Mouse (Mus musculus) fibroblast of lung, adult 2 months (primary cell): ENCODE results near the gene Fibin.

Source experiments
- DNase-seq: peaks from one replicate; pipeline ENCODE4 v3.0.0-alpha.2; 2011; ENCODE audit warnings: low read depth

Gene Fibin

DNA sequence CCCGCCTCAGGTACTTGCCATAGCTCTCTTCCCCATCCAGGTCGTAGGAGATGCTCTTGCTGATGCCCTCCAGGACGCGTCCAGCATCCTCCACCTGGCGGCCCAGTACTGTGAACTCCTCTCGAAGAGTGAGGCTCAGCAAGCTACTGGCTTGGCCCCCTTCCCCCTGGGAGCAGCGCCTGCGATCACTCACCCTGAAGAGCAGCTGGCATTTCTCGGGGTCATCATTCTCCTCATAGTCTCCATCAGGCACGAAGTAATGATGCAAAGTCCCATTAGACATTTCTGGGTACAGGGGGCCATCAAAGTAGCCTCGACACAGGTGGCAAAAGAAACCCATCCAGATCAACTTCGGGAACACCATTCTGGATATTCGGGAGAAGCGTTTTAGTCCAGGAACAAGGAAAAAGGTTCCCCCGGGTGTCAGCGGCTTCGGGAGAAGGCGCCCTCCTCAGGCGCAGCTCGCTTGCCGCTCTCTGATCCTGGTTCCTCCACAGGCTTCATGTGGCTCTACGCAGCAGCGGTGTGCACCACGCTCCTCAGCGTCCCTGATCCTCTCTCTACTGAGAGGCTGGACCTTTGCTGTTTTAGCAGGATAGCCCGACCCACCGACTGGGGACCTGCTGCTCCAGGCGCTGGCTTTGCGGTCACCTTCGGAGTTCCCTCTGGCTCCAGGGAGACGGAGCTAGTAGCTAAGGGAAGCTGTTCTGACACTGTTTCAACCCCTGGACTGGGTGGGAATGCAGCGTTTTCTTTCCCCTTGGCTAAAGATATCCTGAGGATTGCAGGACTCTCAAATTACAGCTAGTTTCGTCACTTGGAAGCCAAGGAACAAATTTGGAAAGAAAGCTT, at the start of gene Fibin:
Gene Fibin, minus strand, starts transcription at position 752 of the 852 bp plus-strand sequence.
- DNase-seq, result peak; percentile 65

DNA sequence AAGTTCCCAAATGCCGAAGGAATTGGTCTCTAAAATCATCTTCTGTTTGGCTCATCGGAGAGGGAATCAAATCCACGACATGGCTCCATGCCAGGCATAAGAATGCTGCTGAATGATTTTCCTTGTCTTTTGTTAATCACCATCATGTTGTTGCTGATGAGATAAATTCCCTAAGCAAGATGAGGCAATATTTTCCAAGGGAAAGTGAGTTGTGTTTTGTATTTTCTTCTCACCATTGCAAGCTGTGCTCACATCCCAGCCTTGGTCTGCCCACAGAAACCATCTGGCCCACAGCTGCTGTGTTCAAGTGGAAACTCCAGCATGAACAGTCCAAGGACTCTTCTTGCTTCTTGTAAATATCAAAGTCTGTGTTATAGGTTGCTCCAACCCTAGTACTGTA, 48.4 kb upstream of the Fibin start:
- DNase-seq, result peak; percentile 26

DNA sequence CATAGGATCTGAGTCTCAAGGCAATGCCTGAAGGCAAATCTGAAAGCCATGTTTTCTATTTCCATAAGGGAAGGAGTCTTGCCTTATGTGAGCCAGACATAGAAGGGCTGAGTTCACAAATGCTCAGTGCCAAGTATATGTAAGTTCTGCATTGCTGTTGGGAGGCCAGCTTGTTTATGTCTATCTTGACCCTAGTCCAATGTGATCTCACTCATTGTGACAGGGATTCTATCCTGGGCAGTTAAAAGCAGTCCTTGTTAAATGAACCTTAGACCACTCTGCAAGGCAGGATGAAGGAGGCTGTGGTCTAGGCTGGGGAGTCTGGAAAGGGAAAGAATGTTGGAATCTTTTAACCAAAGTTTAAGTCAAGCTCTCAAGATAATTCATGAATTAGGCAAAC, 45.8 kb upstream of the Fibin start:
- no peak for DNase-seq

DNA sequence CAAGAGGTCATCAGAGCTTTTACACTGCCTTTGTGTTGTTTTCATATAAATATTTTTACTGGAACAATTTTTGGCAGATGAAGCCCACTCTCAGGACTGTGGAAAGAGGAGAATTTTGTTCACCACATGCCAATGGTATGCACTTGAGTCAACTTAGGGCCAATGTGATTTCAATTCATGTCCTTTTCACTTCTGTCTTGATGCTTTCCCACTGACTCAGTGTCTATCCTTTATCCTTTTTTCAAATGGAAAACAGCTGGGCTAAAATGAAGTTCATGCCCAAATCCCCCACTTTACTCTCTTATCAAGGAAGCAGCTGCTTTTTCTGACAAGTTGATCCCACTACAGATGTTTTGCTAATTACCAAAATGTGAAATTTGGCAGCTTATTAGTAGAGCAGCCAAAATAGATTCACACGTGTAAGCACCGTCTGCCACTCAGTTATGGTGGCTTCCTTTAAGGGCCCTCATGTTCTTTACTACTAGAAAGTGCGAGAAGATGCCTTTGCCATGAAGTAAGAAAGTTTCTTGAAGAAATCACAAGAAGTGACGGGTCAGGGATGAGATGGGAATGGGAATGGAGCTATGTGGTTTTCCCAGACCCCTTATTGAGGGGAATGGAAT, 29.8 kb upstream of the Fibin start:
- peak; percentile 82 for DNase-seq

DNA sequence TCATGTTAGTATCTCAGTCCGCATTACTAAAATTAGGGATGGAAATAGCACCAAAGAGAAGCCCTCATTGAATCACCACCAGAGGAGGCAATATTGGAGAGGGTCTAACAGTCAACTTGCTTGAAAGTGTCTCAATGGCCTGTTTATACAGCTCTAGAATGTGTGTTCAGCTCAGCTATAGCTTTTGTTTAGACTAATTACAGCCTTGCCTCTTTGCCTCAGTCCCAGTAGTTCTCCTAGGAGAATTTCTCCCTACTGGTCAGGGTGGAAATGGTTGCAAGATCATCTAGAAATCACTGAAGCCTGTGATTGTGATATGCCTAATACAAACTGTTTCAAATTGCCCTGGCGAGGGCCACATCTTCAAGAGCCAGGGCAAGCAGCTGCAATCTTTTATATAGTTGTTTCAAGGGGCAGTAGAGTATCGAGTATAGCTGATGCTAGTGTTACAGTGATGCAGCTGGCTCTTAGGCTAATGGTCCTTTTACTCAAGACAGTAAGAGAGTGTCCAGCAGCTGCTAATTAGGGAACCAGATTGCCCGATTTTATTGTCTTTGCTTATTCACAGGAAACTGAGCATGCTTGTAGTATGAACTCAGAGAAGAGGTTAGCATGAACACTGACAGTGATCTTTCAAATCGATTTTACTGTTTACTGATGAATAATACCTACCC, 27.9 kb upstream of the Fibin start:
- DNase-seq, result no peak

DNA sequence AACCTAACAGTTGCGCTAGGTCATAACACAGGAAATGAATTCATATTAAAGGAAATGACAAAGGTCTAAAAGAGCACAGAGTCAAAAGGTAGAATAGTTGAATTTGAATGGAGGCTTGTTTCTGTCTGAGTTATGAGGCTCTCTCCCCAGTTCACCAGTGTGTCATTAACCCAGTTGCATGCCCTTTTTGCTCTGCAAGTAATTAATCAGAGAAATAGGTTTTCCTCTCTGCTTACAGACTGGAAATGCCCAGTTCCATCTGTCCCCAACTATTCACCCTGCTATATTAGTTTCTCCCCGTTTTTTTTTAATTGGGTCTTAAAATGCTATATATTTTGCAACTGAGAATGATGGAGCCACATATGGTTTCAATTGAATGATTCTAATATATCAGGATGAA, 16.8 kb upstream of the Fibin start:
- DNase-seq, result no peak

DNA sequence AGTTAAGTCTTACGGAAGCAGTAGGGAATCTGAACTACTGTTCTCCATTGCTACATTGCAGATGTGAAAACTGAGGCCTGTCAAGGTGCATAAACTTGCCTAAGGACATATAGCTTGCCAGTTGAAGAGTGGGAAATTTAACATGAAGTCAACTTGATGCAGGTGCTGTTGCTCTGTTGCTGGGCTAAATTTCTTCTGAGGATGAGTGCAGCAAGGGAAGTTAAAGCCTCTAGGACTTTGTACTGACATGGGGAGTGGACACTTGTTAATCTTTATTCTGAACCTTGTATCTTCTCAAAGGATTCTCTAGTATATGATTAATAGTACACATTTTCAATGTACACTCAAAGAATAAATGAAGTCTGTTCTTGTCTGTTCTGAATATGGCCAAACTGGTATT, 13.7 kb upstream of the Fibin start:
- DNase-seq, result no peak

DNA sequence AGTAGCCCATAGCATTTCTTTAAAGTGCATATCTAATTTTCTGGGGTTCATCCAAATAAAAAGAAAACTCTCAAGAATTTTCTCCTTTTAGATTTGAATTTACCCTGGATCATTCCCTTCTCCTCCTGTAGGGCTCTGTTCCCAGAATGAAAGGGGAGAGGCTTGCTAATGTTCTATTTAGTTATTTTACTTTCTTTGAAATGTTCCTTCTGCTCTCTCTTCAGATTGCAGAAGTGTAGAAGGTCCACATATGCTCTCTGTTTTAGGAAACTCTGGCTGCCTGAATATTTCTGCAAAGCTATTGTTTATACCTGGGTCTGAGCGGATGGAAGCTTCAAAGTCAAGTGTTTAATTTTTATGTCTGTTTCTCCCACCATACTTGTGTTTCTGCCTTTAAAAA, 12.5 kb upstream of the Fibin start:
- no peak for DNase-seq

DNA sequence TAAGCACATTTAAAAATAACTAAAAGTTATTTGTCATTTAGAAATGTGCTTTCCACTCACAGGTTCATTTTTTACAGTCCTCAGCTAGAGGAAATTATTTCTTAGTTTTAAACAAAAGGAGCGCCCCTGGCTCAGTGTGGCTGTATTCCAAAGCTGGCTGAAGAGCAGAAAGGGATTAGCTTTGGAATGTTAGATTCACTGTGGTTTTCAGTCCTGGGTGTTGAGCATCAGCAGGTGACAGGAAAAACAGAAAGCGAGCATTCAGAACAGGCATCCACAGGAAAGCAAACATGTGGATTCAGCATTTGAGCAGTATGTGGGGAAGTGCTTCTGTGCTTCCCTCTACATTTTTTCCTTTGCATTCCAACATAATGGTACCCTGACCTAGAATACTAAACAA, 10.2 kb upstream of the Fibin start:
- no peak for DNase-seq

DNA sequence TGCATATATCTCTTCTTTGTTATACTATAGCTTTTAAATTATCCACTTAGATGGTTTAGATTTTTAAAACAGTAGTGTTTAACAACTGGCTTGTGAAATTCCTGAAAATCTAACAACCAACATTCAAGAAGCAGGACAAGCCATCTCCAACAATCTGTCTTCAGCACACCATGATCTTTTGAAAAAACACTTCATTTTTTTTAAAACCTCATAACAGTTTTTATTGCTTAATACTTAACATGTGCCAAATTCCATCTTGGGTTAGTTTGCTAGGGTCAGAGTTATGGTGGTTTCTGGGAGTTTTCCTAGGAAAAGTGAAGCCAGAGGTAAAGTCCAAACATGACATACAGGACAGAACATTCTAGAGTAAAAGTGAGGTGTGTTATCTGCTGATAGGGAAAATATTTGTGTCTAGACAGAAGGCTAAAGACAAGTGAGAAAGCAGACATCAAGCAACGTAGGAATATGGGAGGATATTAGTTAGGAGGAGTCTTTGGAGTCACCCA, 4.5 kb upstream of the Fibin start:
- DNase-seq, result peak; percentile 37

DNA sequence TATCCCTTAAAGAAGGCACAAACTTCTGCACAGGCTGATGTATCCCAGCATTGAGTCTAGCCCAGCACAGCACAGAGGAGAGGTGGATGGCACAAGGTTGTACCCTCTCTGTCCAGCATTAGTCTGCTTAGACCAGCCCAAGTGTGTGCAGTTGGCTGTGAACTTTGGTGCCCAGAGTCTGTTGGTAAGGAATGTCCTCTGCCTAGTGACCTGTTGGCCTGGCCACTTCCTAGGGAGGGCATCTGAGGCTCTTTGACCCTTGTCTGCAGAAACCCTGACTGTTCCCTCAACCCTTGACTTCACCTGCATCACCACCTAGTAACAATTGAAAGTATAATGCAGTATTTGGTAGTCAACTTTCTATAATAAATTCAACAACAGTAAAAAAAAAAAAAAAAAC, 2.4 kb upstream of the Fibin start:
- DNase-seq, result no peak

DNA sequence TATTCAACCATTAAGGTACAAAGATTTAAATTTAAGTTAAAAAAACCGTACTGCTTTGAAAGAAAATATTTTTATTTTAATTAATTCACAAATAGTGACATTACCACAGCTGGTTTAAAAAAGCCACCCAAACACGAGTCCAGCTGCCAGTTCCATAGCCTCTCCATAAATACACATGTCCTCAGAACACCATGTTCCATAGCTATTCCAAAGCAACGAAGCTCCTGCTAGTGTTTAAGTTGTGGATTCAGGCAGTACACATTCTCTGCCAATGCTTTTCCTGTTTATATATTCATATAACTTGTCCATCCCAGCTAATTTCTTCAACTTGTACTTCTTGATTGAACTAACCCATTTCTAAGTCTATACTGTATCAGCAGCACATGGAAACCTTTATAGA, 872 bp upstream of the Fibin start:
- no peak for DNase-seq

DNA sequence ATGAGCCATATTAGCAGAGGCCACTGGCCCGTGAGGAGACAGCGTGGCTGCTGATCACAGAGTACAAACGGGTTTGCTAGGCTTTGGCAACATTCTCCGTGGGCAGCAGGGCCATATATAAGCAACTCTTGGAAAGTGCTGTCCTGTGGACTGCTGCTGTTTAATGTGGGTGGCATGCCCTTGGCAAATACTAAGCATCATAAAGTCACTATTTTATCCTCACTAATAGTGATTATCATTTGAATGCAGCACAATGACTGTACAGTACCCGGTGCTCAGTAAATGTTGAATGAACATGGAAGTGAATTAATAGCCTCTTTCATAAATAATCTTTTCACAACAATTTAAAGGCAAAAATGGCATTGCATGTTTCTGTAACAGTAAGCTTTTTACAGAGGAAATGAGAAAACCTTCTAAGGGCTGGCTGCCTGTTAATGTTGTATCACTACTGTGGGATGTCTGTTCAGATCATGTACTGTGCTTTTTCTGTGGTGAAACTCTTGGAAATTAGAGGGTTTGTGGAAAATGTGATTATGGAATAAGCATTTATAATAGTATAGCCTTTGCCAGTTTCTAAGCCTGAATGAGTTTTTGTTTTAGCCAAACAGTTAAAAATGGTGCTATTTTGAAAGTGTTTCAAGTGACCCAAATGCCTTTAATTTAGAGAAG, 9.5 kb downstream of the Fibin start:
- DNase-seq, result no peak

DNA sequence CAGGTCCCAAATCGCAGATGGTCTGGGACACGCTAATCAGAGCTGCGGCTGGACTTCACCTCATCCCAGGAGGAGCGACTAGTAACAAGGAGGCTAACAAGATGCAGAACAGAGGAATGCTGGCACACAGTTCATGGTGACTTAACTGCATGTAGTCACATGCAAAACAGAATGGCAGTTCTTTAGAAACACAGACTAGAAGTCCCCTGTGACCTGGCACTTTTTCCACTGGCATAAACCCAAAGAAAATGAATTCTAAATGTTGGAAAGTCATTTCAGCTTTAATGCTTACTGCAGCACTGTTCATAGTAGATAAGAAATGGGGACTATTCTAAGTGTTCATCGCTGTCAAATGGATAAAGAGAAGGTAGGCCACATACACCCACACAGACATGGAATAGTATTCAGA, 11.1 kb downstream of the Fibin start:
- no peak for DNase-seq

DNA sequence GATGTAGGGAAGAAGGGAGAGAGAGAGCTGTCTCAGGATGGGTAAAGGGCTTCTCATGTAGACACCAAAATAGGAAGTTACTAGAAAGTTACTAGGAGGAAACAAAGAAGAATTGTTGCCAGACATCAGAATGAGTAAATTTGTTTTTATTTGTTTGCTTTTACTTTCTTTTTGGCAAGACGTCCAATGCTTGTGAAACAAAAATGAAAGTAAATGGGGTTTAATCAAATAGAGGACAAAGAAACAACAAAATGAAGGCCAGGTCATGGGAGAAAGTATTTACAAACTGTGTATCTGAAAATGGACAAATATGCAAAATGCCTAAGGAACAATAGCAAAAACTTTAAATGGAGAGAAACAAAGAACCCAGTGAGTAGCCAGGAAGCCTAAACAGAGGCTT, 11.6 kb downstream of the Fibin start:
- no peak for DNase-seq

DNA sequence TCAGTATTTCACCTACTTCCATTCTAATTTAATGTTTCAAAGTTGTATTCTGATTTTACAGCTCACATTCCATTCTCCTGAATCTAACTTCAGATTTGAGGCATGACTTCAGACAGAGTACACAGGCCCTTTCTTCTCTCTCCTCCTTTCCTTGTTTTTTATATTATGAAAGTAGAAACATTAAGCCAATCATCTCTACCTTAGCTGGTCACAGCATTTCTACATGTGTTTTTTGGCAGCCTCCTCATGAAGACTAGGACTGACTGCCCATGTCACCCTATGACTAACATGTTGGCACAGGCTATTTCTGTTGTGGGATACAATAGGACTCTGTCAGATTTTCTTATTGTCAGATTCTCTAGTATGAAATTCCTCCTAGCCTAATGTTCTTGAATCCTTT, 34.0 kb downstream of the Fibin start:
- DNase-seq, result no peak

DNA sequence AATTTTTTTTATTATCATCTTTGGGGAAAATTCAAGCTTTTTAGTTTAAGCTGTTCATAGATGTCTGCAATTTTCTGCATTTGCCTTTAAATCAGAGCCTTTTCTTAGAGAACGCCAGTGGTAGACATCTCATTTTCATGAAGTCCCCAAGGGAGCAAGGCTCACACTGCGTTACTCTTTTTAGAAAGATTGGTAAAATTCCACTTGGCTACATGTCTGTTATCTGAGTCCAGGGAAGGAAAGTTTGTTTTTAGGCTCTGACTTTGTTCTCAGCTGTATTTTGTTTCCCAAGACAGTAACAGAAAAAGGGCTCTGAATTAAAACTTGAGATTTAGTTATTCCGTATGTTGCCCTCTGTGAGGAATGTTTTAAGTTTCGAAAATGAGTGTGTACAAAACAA, 43.0 kb downstream of the Fibin start:
- DNase-seq, result no peak

DNA sequence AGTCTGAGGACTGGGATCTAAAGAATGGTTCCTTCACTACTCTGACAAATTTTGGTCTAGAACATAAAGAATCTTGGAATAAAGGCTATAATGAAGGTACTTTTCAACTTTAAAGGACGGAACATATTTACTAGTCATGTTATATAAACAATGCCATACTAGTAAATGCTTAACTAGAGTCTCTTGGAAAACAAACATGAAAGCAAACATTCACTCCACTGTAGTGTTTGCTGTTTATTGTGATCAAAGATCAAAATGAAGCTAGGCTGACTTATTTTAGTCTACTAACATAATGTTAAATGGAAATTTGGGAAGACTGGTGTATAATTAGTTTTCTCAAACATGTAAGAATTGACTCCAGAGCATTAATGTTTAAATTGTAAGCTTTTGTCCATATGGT, 43.7 kb downstream of the Fibin start:
- DNase-seq, result no peak

DNA sequence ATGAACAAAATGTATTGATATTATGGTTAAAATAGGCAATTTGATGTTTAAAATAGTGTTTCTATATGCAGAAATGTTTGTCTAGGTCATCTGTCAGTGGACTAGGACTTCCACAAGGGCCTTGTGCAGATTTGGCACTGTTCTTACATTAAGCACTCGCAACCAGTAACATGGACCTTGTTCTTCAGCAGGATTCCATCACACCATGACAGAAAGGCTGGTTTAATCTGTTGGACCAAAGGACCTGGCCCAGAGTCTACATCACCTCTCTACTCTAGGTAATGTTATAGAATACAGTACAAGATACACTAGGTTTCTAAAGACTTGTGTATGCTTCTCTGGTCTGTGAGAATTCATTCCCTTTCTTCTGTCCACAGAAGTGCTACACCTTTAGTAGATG, 44.3 kb downstream of the Fibin start:
- DNase-seq, result no peak

DNA sequence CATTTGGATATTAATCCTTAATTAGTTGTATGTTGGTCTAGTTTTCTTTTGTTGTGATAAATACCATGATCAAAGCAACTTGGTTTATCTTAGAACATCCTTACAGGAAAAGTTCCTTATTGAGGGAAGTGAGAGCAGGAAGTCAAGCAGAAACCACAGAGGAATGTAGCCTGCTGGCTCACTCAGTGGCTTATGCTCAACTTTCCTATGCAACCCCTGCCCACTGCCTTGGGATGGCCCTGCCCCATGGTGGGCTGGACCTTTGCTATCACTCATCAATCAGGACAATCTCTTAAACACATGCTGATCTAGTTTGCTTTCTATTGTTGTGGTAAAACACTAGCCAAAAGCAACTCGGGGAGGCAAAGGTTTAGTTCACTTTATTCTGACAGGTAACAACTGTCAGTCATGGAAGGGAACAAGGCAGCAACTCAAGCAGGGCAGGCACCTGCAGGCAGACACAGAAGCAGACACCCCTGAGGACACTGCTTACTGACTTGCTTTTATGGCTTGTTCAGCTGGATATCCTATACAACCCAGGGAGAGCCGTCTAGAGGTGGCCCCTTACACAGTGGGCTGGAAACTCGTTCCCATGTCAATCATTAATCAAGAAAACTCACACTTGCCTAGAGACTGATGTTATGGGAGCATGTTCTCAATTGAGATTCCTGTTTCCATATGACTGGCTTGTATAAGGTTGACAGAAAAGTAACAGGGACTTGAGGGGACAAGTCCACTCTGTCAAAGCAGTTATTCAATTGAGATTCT, 46.7 kb downstream of the Fibin start:
- DNase-seq, result no peak

DNA sequence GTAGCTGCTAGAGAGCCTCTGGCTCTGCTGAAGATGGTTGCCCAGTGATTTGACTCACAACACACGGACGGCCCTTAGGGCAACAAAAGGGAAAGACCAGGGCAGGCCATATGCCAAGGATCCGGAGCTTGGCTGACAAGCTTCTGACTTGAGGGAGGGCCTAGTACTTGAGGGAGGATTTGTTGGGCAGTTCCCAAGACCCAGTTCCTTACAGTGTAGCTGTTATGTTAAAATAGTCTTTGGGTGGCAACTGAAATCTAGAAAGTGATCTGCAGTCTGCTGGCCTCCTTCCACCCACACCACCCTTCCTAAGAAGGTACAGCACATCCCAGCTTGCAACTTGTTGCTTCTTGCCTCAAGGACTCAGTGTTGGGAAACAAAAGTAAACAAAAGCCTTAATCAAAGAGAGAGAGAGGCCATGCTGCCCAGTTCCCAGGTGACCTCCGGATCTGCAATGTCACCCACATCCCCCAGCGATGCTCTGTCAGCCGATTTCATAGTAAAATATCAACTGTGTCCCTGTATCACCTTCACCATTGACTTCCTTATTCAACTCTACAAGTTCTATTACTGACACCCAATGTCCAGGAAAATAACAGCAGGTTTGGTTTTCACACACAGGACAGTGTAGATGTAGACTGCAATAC, 48.4 kb downstream of the Fibin start, which contains the start of gene Bbox1:
Gene Bbox1, minus strand, starts transcription at position 52 of the 647 bp plus-strand sequence.
- DNase-seq, result peak; percentile 17
